Comparison of ENCODE assay signal across 10 mouse cellular contexts in genomic region chr10:118746719-118747395, GRCm38 (mm10).
DNase-seq lines count a peak whose midpoint lies in the region; ATAC-seq and TF ChIP-seq lines count a peak whose summit lies in the region.
"Had no signal": no experiment of that assay in that cellular context is flagged by ENCODE, and none has a peak within 500 bp of the region (broad histone marks: within the 10 kb centered on the region; RNA-seq: fewer than 3 reads in every experiment).

No protein-coding gene starts in this region.

- H3K4me3 ChIP-seq in cortical plate, adult 2 months (ENCODE audit: insufficient read depth, low read length): no peak overlapping the region
- no peak overlapping the region for H3K4me3 ChIP-seq in limb, embryonic 15.5 days
- H3K4me3 ChIP-seq in hindbrain, embryonic 16.5 days (ENCODE audit: low read length): no peak overlapping the region

- TF ChIP-seq POLR2A in cortical plate, adult 2 months (IDR thresholded peaks at IDR 0.05; ENCODE audit: extremely low read depth, insufficient read depth, low read length): peak; percentile 39; the same call in 1 of the 2 replicates

- peak; percentile 31 to 45 for DNase-seq in kidney, postnatal 4 days
- DNase-seq in kidney, adult 18-20 months: no peak
- DNase-seq in heart, adult 8-10 months (ENCODE audit: low spot score): peak; percentile 27
- DNase-seq in adrenal gland, adult 18-20 months (ENCODE audit: low spot score in 2 of 2): no peak
- DNase-seq in c-Kit-positive CD71-positive TER-119-positive erythroid progenitor cells, embryonic 14.5 days (ENCODE audit: low spot score): no peak

- H3K9me3 ChIP-seq in limb, embryonic 15.5 days: no peaks in the 10 kb centered on the region
- H3K9me3 ChIP-seq in hindbrain, embryonic 16.5 days (ENCODE audit: control insufficient read depth, low read length): no peaks in the 10 kb centered on the region

- H3K4me1 ChIP-seq in cortical plate, adult 2 months (ENCODE audit: control insufficient read depth, insufficient read depth, low read length): peaks cover 12% of the 10 kb centered on the region
- H3K4me1 ChIP-seq in limb, embryonic 15.5 days: peaks cover 5% of the 10 kb centered on the region
- no peaks in the 10 kb centered on the region; the same call in 1 of the 2 replicates for H3K4me1 ChIP-seq in hindbrain, embryonic 16.5 days (ENCODE audit: control insufficient read depth, insufficient read depth, low read depth, low read length)

- H3K4me2 ChIP-seq in limb, embryonic 15.5 days: no peak overlapping the region
- no peak overlapping the region for H3K4me2 ChIP-seq in hindbrain, embryonic 16.5 days (ENCODE audit: low read length)

- H3K27me3 ChIP-seq in limb, embryonic 15.5 days: no peaks in the 10 kb centered on the region
- no peaks in the 10 kb centered on the region for H3K27me3 ChIP-seq in hindbrain, embryonic 16.5 days (replicated peaks; ENCODE audit: control insufficient read depth, insufficient read depth, low read length)

- no peak for ATAC-seq in limb, embryonic 15.5 days (ENCODE audit: insufficient number of reproducible peaks, low FRiP score, low TSS enrichment, low read depth)
- no peak for ATAC-seq in hindbrain, embryonic 16.5 days

- H3K27ac ChIP-seq in cortical plate, adult 2 months (ENCODE audit: insufficient read depth, low read length): peak overlapping the region; percentile 88
- 0 out of 2 replicates have a peak overlapping the region, but pooled peaks have one; percentile 27 for H3K27ac ChIP-seq in limb, embryonic 15.5 days
- H3K27ac ChIP-seq in hindbrain, embryonic 16.5 days (ENCODE audit: low read depth, low read length): no peak overlapping the region
- H3K27ac ChIP-seq: liver, embryonic 14.5 days had no signal

- no peak for TF ChIP-seq CTCF in cortical plate, adult 2 months (IDR thresholded peaks at IDR 0.05; ENCODE audit: extremely low read depth, insufficient read depth, low read length)

- no peak overlapping the region for H3K9ac ChIP-seq in limb, embryonic 15.5 days
- H3K9ac ChIP-seq in hindbrain, embryonic 16.5 days (ENCODE audit: low read depth, low read length): no peak overlapping the region
- H3K9ac ChIP-seq: liver, embryonic 14.5 days had no signal

- H3K36me3 ChIP-seq in limb, embryonic 15.5 days: no peaks in the 10 kb centered on the region
- H3K36me3 ChIP-seq in hindbrain, embryonic 16.5 days (ENCODE audit: control insufficient read depth, insufficient read depth, low read length): no peaks in the 10 kb centered on the region
- H3K36me3 ChIP-seq: G1E had no signal

- WGBS in limb, embryonic 15.5 days: 48% methylated on average over 4 of the region's 4 CpGs
- 54% methylated on average over 4 of the region's 4 CpGs for WGBS in hindbrain, embryonic 16.5 days

Comparison
In these comparisons a context has a peak if more than half of its experiments do, and no peak if none do; other contexts are left out.
1. DNase-seq: peak in kidney, postnatal 4 days (2 of 2) and heart, adult 8-10 months (single experiment); none in kidney, adult 18-20 months (single experiment), adrenal gland, adult 18-20 months (0 of 2) and c-Kit-positive CD71-positive TER-119-positive erythroid progenitor cells, embryonic 14.5 days (single experiment).